Mouse (Mus musculus) neural tube, embryonic 15.5 days (tissue): Measurements from ENCODE around the gene Elovl1. TPM values are rescaled to one million over a fixed set of nuclear protein-coding genes. Genes with fewer than 3 reads are reported as not detected.

ENCODE experiments used
- ATAC-seq: fragments of 200-750 bp; cut with Nextera tagmentation; 2 replicates; pipeline ENCODE4 v1.8.0; 2017; ENCODE audit warnings: mild to moderate bottlenecking, moderate TSS enrichment, moderate library complexity; ENCODE audit not compliant: low FRiP score
- H3K27ac ChIP-seq: fragments of 300-500 bp; sonication (generic); replicated peaks from 2 replicates; pipeline ENCODE4 v1.5.1; 2015; ENCODE audit warnings: mild to moderate bottlenecking, inconsistent platforms
- H3K27me3 ChIP-seq: fragments of 300-500 bp; sonication (generic); replicated peaks from 2 replicates; pipeline ENCODE4 v1.6.1; 2015; ENCODE audit warnings: inconsistent platforms
- H3K36me3 ChIP-seq: fragments of 300-500 bp; sonication (generic); 2 replicates; pipeline ENCODE4 v1.6.1; 2015; ENCODE audit warnings: inconsistent platforms
- H3K4me1 ChIP-seq: fragments of 300-500 bp; sonication (generic); 2 replicates; pipeline ENCODE4 v1.6.1; 2015; ENCODE audit warnings: inconsistent platforms
- H3K4me2 ChIP-seq: fragments of 300-500 bp; sonication (generic); 2 replicates; pipeline ENCODE4 v1.6.1; 2015; ENCODE audit warnings: inconsistent platforms, mild to moderate bottlenecking, moderate library complexity
- H3K4me3 ChIP-seq: fragments of 300-500 bp; sonication (generic); replicated peaks from 2 replicates; pipeline ENCODE4 v1.5.1; 2015; ENCODE audit warnings: mild to moderate bottlenecking, inconsistent platforms
- H3K9ac ChIP-seq: fragments of 300-500 bp; sonication (generic); replicated peaks from 2 replicates; pipeline ENCODE4 v1.6.1; 2015; ENCODE audit warnings: mild to moderate bottlenecking, inconsistent platforms
- H3K9me3 ChIP-seq: fragments of 300-500 bp; sonication (generic); replicated peaks from 2 replicates; pipeline ENCODE4 v1.6.1; 2016; ENCODE audit warnings: inconsistent platforms
- WGBS: fragments of 180-500 bp; shearing (Covaris S2); methylation state at CpG from one replicate; pipeline ENCODE4 v1.1.7; 2015; ENCODE audit warnings: mixed read lengths; 5-methylcytosine and 5-hydroxymethylcytosine counted together
- polyA plus RNA-seq: library from polyadenylated mRNA; unstranded; fragments of >200 nt; fragmentation: Nextera tagmentation; extraction: Ambion mirVana; gene quantifications from 2 replicates; pipeline ENCODE4 v1.2.1, GENCODE M21; 2015

The Elovl1 gene
- polyA plus RNA-seq, 1 experiment from 2014 or later = 31.2 TPM

DNA sequence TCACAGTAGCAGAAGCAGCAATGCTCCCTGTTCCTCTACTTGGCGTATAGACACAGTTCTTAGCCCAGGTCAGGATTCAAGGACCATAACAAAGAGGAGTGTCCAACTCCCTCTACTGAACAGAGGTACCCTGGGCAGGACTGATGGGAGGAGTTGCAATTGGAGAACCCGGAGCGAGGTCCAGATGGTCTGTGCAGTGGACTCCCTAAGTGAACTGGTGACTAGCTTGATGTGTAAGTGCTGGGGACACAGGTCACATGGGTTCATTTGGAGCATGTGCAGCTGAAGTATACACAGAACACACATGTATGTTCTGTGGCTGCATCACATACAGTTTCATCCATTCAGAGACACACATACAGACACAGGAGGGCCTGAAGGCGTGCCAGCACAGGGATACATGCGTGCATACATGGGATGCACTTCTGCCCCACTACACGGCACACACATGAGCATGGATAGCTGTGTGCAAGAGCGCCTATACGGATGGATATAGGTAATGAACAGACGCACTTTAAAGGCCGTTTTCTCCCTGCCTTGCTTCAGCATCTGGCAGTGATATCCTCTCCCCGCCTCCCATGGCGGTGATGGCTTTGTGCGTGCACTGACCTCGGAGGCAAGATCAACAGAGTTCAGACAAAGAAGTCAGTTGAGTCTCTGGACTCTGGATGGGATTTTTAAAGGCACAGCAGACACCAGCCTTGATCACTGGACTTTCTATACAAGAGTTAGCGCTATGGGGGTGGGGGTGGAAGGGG, 49.1 kb downstream of the Elovl1 start:
- Histone ChIP-seq H3K4me1 (no peaks in the 10 kb centered on the region), H3K9me3 (no peaks in the 10 kb centered on the region), H3K9ac (no peak overlapping the region), H3K4me2 (no peak overlapping the region), H3K36me3 (no peaks in the 10 kb centered on the region), H3K27ac (no peak overlapping the region), H3K4me3 (no peak overlapping the region), H3K27me3 (no peaks in the 10 kb centered on the region)
- no peak for ATAC-seq
- 46% methylated on average over 15 of the region's 15 CpGs for WGBS

Other genes starting within 250 kb of the Elovl1 start
- 40.2 and 40.6 TPM in 2 replicates for gene Kdm4a, start 248.1 kb upstream of the Elovl1 start, polyA plus RNA-seq
- 62.9 and 68.5 TPM in 2 replicates for gene Ptprf, start 136.7 kb upstream of the Elovl1 start, polyA plus RNA-seq
- 7.1 and 8.3 TPM in 2 replicates for gene Szt2, start 18.8 kb upstream of the Elovl1 start, polyA plus RNA-seq
- gene Med8, start 18.8 kb upstream of the Elovl1 start, polyA plus RNA-seq = 99.7 and 103 TPM in 2 replicates
- gene Cdc20, start 9.3 kb downstream of the Elovl1 start, polyA plus RNA-seq = 23.4 and 79.0 TPM in 2 replicates
- 0.12 and 0.43 TPM in 2 replicates for gene Mpl, start 29.4 kb downstream of the Elovl1 start, polyA plus RNA-seq
- gene Tie1, start 62.0 kb downstream of the Elovl1 start, polyA plus RNA-seq = 16.1 and 17.9 TPM in 2 replicates
- gene 2610528J11Rik, start 98.9 kb downstream of the Elovl1 start, polyA plus RNA-seq = 3.7 TPM in 1 of 2 replicates, not detected in the other
- 0.20 and 1.8 TPM in 2 replicates for gene Tmem125, start 116.0 kb downstream of the Elovl1 start, polyA plus RNA-seq
- gene Cfap57, start 192.7 kb downstream of the Elovl1 start, polyA plus RNA-seq = 1.3 and 1.5 TPM in 2 replicates
- gene Ebna1bp2, start 192.7 kb downstream of the Elovl1 start, polyA plus RNA-seq = 84.7 and 102 TPM in 2 replicates
- not detected in 2 replicates for gene Olfr62, start 230.9 kb downstream of the Elovl1 start, polyA plus RNA-seq